Mouse (Mus musculus): ENCODE data around the gene Gm11027.

DNA sequence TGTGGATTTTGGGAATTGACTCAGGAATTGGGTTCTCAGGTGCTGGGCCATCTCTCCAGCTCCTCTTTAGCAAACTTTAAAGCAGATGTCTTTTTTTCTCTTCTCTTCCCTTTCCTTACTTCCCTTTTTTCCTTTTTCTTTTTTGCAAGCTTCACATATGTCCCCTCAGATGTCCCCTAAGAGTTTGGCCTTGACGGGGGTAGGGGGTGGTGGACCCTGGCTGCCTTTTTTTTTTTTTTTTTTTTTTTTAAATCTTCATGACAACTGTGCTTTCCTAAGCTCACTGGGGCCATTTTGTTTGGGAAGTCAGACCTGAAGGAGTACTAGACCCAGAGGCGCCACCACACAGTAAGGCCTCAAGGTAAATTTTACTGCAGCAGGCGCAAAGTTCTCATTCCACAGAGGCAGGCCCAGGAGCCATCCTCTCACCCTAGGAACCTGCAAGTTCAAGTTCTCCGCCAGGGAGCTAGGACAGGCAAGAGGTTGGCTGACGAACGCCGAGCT is 5.0 kb downstream of the Gm11027 start:
- TF ChIP-seq POLR2AphosphoS2 (IDR thresholded peaks at IDR 0.05; ENCODE audit: insufficient read length, low read depth) (no peak), CEBPB (IDR thresholded peaks at IDR 0.05; ENCODE audit: insufficient read depth, poor library complexity, severe bottlenecking) (no peak), POLR2A (IDR thresholded peaks at IDR 0.05; ENCODE audit: insufficient read length, low read depth) (no peak), USF1 (IDR thresholded peaks at IDR 0.05; ENCODE audit: low read depth) (no peak), MYOG (IDR thresholded peaks at IDR 0.05; ENCODE audit: control insufficient read depth in 1 of 3, insufficient read depth in 1 of 3, insufficient read length in 2 of 3, low read depth in 2 of 3) (no peak), TCF12 (IDR thresholded peaks at IDR 0.05; ENCODE audit: insufficient read depth, poor library complexity, severe bottlenecking) (no peak), MYOD1 (IDR thresholded peaks at IDR 0.05; ENCODE audit: control insufficient read depth in 1 of 3, insufficient read length in 2 of 3, low read depth in 2 of 3) (no peak), MAX (IDR thresholded peaks at IDR 0.05; ENCODE audit: low read depth) (no peak), TCF3 (IDR thresholded peaks at IDR 0.05; ENCODE audit: insufficient read length, low read depth) (no peak)

Data from myocyte (in vitro differentiated cells).